11 mouse cellular contexts compared by ENCODE assay signal in the genomic region with DNA sequence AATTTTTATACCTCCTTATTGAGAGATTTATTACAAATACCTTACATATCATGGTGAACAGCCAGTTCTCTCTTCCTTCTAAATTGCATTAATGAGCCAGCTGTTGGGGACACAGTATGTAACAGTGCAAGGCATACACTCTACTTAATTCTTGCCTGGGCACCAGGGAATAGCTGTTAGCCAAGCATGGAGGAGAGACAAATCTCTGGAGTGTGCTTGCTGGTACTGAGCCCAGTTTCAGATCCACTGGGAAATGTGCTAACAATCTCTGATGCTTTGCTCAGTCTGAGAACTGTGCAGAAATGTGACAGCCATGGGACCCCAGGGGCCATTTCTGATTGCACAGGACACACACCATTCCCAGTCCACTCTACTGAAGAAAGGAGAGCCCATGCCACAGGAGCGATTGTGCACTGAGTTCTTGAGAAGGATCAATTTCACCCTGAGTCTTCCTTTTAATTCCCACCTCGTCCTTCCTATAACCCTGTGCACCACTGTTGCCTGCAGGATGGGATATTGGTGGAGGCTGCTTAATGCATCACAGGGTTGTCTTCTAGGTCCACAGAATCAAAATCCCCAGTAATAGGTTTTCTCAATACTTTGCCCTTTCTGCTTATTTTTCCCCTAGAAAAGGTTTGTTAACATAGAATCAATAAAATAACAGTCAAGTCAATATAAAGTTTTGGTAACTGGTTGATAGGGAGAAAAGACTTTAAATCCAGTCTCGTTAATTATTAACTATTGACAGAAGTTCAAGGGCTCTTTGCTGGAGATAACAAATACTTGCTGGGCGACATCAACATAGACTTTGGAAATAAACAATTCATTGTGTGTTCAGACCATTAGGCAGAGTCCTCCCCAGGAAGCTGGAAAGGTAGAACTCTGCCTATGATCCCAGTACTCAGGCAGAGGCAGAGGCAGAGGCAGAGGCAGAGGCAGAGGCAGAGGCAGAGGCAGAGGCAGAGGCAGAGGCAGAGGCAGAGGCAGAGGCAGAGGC. TPM values are rescaled to one million over a fixed set of nuclear protein-coding genes. Genes with fewer than 3 reads are reported as not detected.
DNase-seq lines count a peak whose midpoint lies in the region; ATAC-seq and TF ChIP-seq lines count a peak whose summit lies in the region.
"Had no signal": no experiment of that assay in that cellular context is flagged by ENCODE, and none has a peak within 500 bp of the region (broad histone marks: within the 10 kb centered on the region; RNA-seq: fewer than 3 reads in every experiment).

No protein-coding gene starts in this region.

- H3K27ac ChIP-seq in forebrain, embryonic 13.5 days = no peak overlapping the region
- no peak overlapping the region for H3K27ac ChIP-seq in forebrain, embryonic 12.5 days
- peak overlapping the region; percentile 60; the same call in 1 of the 2 replicates for H3K27ac ChIP-seq in hindbrain, postnatal 0 days
- no peak overlapping the region for H3K27ac ChIP-seq in midbrain, embryonic 13.5 days
- H3K27ac ChIP-seq in layer of hippocampus, adult 2 months = no peak overlapping the region
- H3K27ac ChIP-seq: macrophage had no signal

- DNase-seq in Muller cell, postnatal 12 days (ENCODE audit: inconsistent ontology term) = peak; percentile 7
- DNase-seq in hindbrain, postnatal 0 days (ENCODE audit: low spot score) = peak; percentile 49
- DNase-seq in layer of hippocampus, adult 2 months (ENCODE audit: low spot score in 2 of 2) = no peak
- no peak for DNase-seq in yolk sac, embryonic 10.5 days (ENCODE audit: low spot score)
- DNase-seq: B cell, adult 2 months; kidney, adult 11 months had no signal

- H3K4me3 ChIP-seq in forebrain, embryonic 13.5 days = no peak overlapping the region
- H3K4me3 ChIP-seq in forebrain, embryonic 12.5 days (replicated peaks) = no peak overlapping the region
- H3K4me3 ChIP-seq in hindbrain, postnatal 0 days (ENCODE audit: low read length) = no peak overlapping the region
- no peak overlapping the region for H3K4me3 ChIP-seq in midbrain, embryonic 13.5 days (replicated peaks)
- no peak overlapping the region for H3K4me3 ChIP-seq in layer of hippocampus, adult 2 months

- TF ChIP-seq CTCF in hindbrain, postnatal 0 days (IDR thresholded peaks at IDR 0.05; ENCODE audit: low read depth) = no peak
- TF ChIP-seq CTCF in layer of hippocampus, adult 2 months (conservative IDR thresholded peaks at IDR 0.05) = no peak

- ATAC-seq in forebrain, embryonic 13.5 days = 0 out of 2 replicates have a peak, but pooled peaks have one; percentile 19
- ATAC-seq in forebrain, embryonic 12.5 days (ENCODE audit: low FRiP score) = no peak
- ATAC-seq in hindbrain, postnatal 0 days = peak; percentile 78
- peak; percentile 58; the same call in 1 of the 2 replicates for ATAC-seq in midbrain, embryonic 13.5 days
- no peak for ATAC-seq in inflammation-experienced regulatory T-cells, adult 6 months

- no peaks in the 10 kb centered on the region; the same call in 1 of the 2 replicates for H3K36me3 ChIP-seq in forebrain, embryonic 13.5 days (ENCODE audit: poor library complexity, severe bottlenecking)
- no peaks in the 10 kb centered on the region; the same call in 1 of the 2 replicates for H3K36me3 ChIP-seq in forebrain, embryonic 12.5 days (replicated peaks)
- no peaks in the 10 kb centered on the region for H3K36me3 ChIP-seq in hindbrain, postnatal 0 days (ENCODE audit: insufficient read depth, low read length)
- 0 out of 2 replicates have a peak, but pooled peaks cover 4% of the 10 kb centered on the region for H3K36me3 ChIP-seq in midbrain, embryonic 13.5 days

- no peaks in the 10 kb centered on the region for H3K9me3 ChIP-seq in forebrain, embryonic 13.5 days (replicated peaks)
- no peaks in the 10 kb centered on the region for H3K9me3 ChIP-seq in forebrain, embryonic 12.5 days
- no peaks in the 10 kb centered on the region for H3K9me3 ChIP-seq in hindbrain, postnatal 0 days (ENCODE audit: low read length)
- H3K9me3 ChIP-seq in midbrain, embryonic 13.5 days = no peaks in the 10 kb centered on the region

- H3K4me2 ChIP-seq in forebrain, embryonic 13.5 days = no peak overlapping the region
- no peak overlapping the region for H3K4me2 ChIP-seq in forebrain, embryonic 12.5 days
- no peak overlapping the region for H3K4me2 ChIP-seq in hindbrain, postnatal 0 days (ENCODE audit: low read depth, low read length)
- no peak overlapping the region for H3K4me2 ChIP-seq in midbrain, embryonic 13.5 days (replicated peaks)

- H3K4me1 ChIP-seq in forebrain, embryonic 13.5 days = no peaks in the 10 kb centered on the region
- no peaks in the 10 kb centered on the region for H3K4me1 ChIP-seq in forebrain, embryonic 12.5 days
- H3K4me1 ChIP-seq in hindbrain, postnatal 0 days (ENCODE audit: insufficient read depth, low read length) = no peaks in the 10 kb centered on the region
- 0 out of 2 replicates have a peak, but pooled peaks cover 7% of the 10 kb centered on the region for H3K4me1 ChIP-seq in midbrain, embryonic 13.5 days (replicated peaks)

- no peak overlapping the region for H3K9ac ChIP-seq in forebrain, embryonic 13.5 days
- no peak overlapping the region for H3K9ac ChIP-seq in forebrain, embryonic 12.5 days
- no peak overlapping the region for H3K9ac ChIP-seq in hindbrain, postnatal 0 days (replicated peaks; ENCODE audit: low read length)
- no peak overlapping the region for H3K9ac ChIP-seq in midbrain, embryonic 13.5 days (replicated peaks)

- H3K27me3 ChIP-seq in forebrain, embryonic 13.5 days = no peaks in the 10 kb centered on the region
- no peaks in the 10 kb centered on the region for H3K27me3 ChIP-seq in forebrain, embryonic 12.5 days
- no peaks in the 10 kb centered on the region for H3K27me3 ChIP-seq in hindbrain, postnatal 0 days (ENCODE audit: insufficient read depth, low read length)
- H3K27me3 ChIP-seq in midbrain, embryonic 13.5 days = no peaks in the 10 kb centered on the region

- WGBS in forebrain, embryonic 13.5 days = 80% methylated on average over 4 of the region's 4 CpGs
- 78% methylated on average over 4 of the region's 4 CpGs for WGBS in forebrain, embryonic 12.5 days
- 74% methylated on average over 4 of the region's 4 CpGs for WGBS in hindbrain, postnatal 0 days
- 78% methylated on average over 4 of the region's 4 CpGs for WGBS in midbrain, embryonic 13.5 days

RNA-seq across cellular contexts. Expression of gene Plcxd2, which starts 25.1 kb away (rescaled TPM):
- polyA plus RNA-seq in forebrain, embryonic 13.5 days (2015; fragmentation: Nextera tagmentation; extraction: Ambion mirVana) = 11.8 and 12.6 TPM in 2 replicates
- polyA plus RNA-seq in forebrain, embryonic 12.5 days (2016; fragmentation: Nextera tagmentation; extraction: Ambion mirVana) = 11.7 and 12.7 TPM in 2 replicates
- total RNA-seq in hindbrain, postnatal 0 days (2014; rRNA removed) = 37.2 and 38.3 TPM in 2 replicates
- polyA plus RNA-seq in hindbrain, postnatal 0 days (2015; fragmentation: Nextera tagmentation; extraction: Ambion mirVana) = 12.2 and 12.7 TPM in 2 replicates
- 6.7 and 7.3 TPM in 2 replicates for polyA plus RNA-seq in midbrain, embryonic 13.5 days (2015; fragmentation: Nextera tagmentation; extraction: Ambion mirVana)
- 10 to 100 TPM; 17.5 to 17.9 TPM for total RNA-seq in layer of hippocampus, adult 2 months (2021)
- polyA plus RNA-seq in inflammation-experienced regulatory T-cells, adult 6 months (2017; shearing (Covaris generic)) = 1 to 10 TPM; 2.6 to 6.1 (median 5.4) TPM

RNA-seq across cellular contexts. Expression of gene Phldb2, which starts 31.5 kb away (rescaled TPM):
- 11.3 and 13.2 TPM in 2 replicates for polyA plus RNA-seq in forebrain, embryonic 13.5 days (2015; fragmentation: Nextera tagmentation; extraction: Ambion mirVana)
- polyA plus RNA-seq in forebrain, embryonic 12.5 days (2016; fragmentation: Nextera tagmentation; extraction: Ambion mirVana) = 27.9 and 35.2 TPM in 2 replicates
- total RNA-seq in hindbrain, postnatal 0 days (2014; rRNA removed) = 3.3 and 4.5 TPM in 2 replicates
- polyA plus RNA-seq in hindbrain, postnatal 0 days (2015; fragmentation: Nextera tagmentation; extraction: Ambion mirVana) = 6.2 and 7.2 TPM in 2 replicates
- 12.1 and 12.2 TPM in 2 replicates for polyA plus RNA-seq in midbrain, embryonic 13.5 days (2015; fragmentation: Nextera tagmentation; extraction: Ambion mirVana)
- total RNA-seq in layer of hippocampus, adult 2 months (2021) = 1 to 10 TPM; 4.4 to 5.4 TPM
- under 1 TPM in 1 of 3 experiments, not detected in 2; 0.15 TPM for polyA plus RNA-seq in inflammation-experienced regulatory T-cells, adult 6 months (2017; shearing (Covaris generic))

Comparison
In these comparisons a context has a peak if more than half of its experiments do, and no peak if none do; other contexts are left out.
1. ATAC-seq: peak in forebrain, embryonic 13.5 days (single experiment), hindbrain, postnatal 0 days (single experiment) and midbrain, embryonic 13.5 days (single experiment); none in forebrain, embryonic 12.5 days (single experiment) and inflammation-experienced regulatory T-cells, adult 6 months (single experiment).
2. DNase-seq: peak in Muller cell, postnatal 12 days (single experiment) and hindbrain, postnatal 0 days (single experiment); none in layer of hippocampus, adult 2 months (0 of 2) and yolk sac, embryonic 10.5 days (single experiment).